Mouse (Mus musculus): ENCODE results near the gene Zfp61.

The Zfp61 gene

GRCm38 (mm10) chr7:24260000-24260312 lies 41.1 kb downstream of the Zfp61 start:
- no peak for DNase-seq (ENCODE audit: extremely low spot score)

GRCm38 (mm10) chr7:24259306-24259999 lies 41.6 kb downstream of the Zfp61 start:
- no peak for DNase-seq (ENCODE audit: extremely low spot score)

GRCm38 (mm10) chr7:24254633-24255474 lies 46.2 kb downstream of the Zfp61 start, which contains the start of gene Zfp108:
TSS of gene Zfp108 (plus strand) at chr7:24254794.
- DNase-seq (ENCODE audit: extremely low spot score) = peak; percentile 80

- DNase-seq (ENCODE audit: extremely low spot score) = no peak
Measured at GRCm38 (mm10) chr7:24253779-24254615, 47.0 kb downstream of the Zfp61 start.
